In the genomic region with DNA sequence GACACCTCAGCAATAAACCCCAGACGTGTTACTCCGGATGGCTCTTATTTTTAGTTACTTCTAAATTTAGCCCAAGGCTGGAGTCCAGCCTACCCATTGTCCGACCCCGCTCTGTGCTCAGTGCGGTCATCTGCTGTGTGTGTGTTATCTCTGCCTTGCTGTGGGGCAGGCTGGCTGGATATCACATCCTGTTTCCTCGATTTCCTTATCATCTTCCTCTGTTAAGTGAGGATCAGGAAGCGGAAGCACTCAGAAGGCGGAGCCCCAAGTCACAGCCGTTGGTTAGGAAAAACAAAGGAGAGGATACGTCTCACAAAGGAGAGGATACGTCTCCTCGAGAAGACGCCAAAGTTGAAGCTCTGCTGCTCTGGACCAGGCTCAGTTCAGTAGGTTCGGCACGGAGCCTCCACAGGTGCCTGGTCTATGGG, we compare ENCODE assay signal across 10 mouse cellular contexts.
DNase-seq lines count a peak whose midpoint lies in the region; ATAC-seq and TF ChIP-seq lines count a peak whose summit lies in the region.
"Had no signal": no experiment of that assay in that cellular context is flagged by ENCODE, and none has a peak within 500 bp of the region (broad histone marks: within the 10 kb centered on the region; RNA-seq: fewer than 3 reads in every experiment).

No protein-coding gene starts in this region.

- ATAC-seq in heart, embryonic 13.5 days (ENCODE audit: extremely low read depth, insufficient number of reproducible peaks, low FRiP score, low TSS enrichment), result no peak; the same call in 1 of the 2 replicates

- peaks cover 56% of the 10 kb centered on the region for H3K4me1 ChIP-seq in heart, embryonic 13.5 days

- no peak for TF ChIP-seq CTCF in left cerebral cortex, adult 2 months (IDR thresholded peaks at IDR 0.05)

- 0 out of 2 replicates have a peak overlapping the region, but pooled peaks have one; percentile 61 for H3K9ac ChIP-seq in heart, embryonic 13.5 days
- H3K9ac ChIP-seq: limb, embryonic 12.5 days had no signal

- H3K4me2 ChIP-seq in heart, embryonic 13.5 days, result peak overlapping the region; percentile 51
- H3K4me2 ChIP-seq: limb, embryonic 12.5 days had no signal

- no peaks in the 10 kb centered on the region for H3K27me3 ChIP-seq in heart, embryonic 13.5 days (replicated peaks)
- H3K27me3 ChIP-seq: limb, embryonic 12.5 days had no signal

- no peaks in the 10 kb centered on the region for H3K9me3 ChIP-seq in heart, embryonic 13.5 days
- H3K9me3 ChIP-seq: limb, embryonic 12.5 days had no signal

- no peak overlapping the region for H3K4me3 ChIP-seq in left cerebral cortex, adult 2 months
- peak overlapping the region; percentile 19 for H3K4me3 ChIP-seq in heart, embryonic 13.5 days
- H3K4me3 ChIP-seq: limb, embryonic 12.5 days had no signal

- 15% methylated on average over 15 of the region's 15 CpGs for WGBS in heart, embryonic 13.5 days

- peaks cover 11% of the 10 kb centered on the region; the same call in 1 of the 2 replicates for H3K36me3 ChIP-seq in heart, embryonic 13.5 days

- intact Hi-C loops in left cerebral cortex, adult 2 months (cut with DNase I), result no loop called here

- H3K27ac ChIP-seq in left cerebral cortex, adult 2 months, result peak overlapping the region; percentile 24; the same call in 1 of the 2 replicates
- peak overlapping the region; percentile 75 for H3K27ac ChIP-seq in heart, embryonic 13.5 days (replicated peaks)
- H3K27ac ChIP-seq: limb, embryonic 12.5 days had no signal

- no peak for DNase-seq in left cerebral cortex, adult 2 months (ENCODE audit: extremely low spot score in 1 of 2, low spot score in 2 of 2)
- no peak for DNase-seq in left cerebral cortex, adult 18-20 months (ENCODE audit: low spot score in 2 of 2)
- peak; percentile 58 for DNase-seq in kidney, postnatal 14 days
- DNase-seq in lung, postnatal 14 days, result peak; percentile 52
- DNase-seq in layer of hippocampus, adult 11-12 months (ENCODE audit: low spot score), result no peak
- DNase-seq in right cerebral cortex, postnatal 4 days, result no peak
- no peak for DNase-seq in natural killer cell, adult 2 months (ENCODE audit: low spot score in 2 of 2)
- DNase-seq: thymus, postnatal 14 days had no signal

Comparison
In these comparisons a context has a peak if more than half of its experiments do, and no peak if none do; other contexts are left out.
1. DNase-seq: peak in kidney, postnatal 14 days (single experiment) and lung, postnatal 14 days (single experiment); none in left cerebral cortex, adult 2 months (0 of 2), left cerebral cortex, adult 18-20 months (0 of 2), layer of hippocampus, adult 11-12 months (single experiment), right cerebral cortex, postnatal 4 days (single experiment) and natural killer cell, adult 2 months (0 of 2).